Mouse (Mus musculus) lung, postnatal 0 days (tissue): ENCODE data around the gene Serpine1.

Experiments
- CTCF ChIP-seq: IDR thresholded peaks from 2 replicates; pipeline ENCODE4 v1.5.1; 2016; ENCODE audit warnings: antibody characterized with exemption, mild to moderate bottlenecking
- EP300 ChIP-seq: IDR thresholded peaks from 2 replicates; pipeline ENCODE4 v1.6.1; 2016; ENCODE audit warnings: antibody characterized with exemption, mild to moderate bottlenecking, control low read depth

DNA sequence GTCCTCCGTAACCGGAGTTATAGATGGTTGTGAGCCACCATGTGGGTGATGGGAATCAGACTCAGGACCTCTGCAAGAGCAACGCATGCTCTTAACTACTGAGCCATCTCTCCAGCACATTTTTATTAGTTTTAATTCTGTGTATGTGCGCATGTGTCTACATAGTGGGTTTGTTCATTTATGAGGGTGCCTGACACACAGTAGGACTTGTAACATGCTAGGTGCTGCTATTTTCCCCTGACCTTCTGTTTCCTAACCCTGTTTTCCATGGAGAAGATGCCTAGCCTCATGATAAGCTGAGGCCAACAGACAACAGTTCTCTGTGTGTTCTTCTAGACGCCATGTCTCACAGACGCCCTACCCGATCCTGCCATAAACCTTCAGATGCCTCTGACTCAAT, 28.1 kb downstream of the Serpine1 start:
- TF ChIP-seq CTCF (no peak), EP300 (no peak)
